Mouse (Mus musculus) retina, adult 2 months (tissue): ENCODE results near the gene Prkcg.

ENCODE experiments used
- DNase-seq: peaks from one replicate; pipeline ENCODE4 v3.0.0-alpha.2; 2012; ENCODE audit warnings: low read depth, low spot score

Prkcg gene

GRCm38 (mm10) chr7:3365547-3366279, 76.7 kb downstream of the Prkcg start:
- no peak for DNase-seq

- DNase-seq: no peak
Observed at GRCm38 (mm10) chr7:3366705-3367516, 77.9 kb downstream of the Prkcg start.

DNA sequence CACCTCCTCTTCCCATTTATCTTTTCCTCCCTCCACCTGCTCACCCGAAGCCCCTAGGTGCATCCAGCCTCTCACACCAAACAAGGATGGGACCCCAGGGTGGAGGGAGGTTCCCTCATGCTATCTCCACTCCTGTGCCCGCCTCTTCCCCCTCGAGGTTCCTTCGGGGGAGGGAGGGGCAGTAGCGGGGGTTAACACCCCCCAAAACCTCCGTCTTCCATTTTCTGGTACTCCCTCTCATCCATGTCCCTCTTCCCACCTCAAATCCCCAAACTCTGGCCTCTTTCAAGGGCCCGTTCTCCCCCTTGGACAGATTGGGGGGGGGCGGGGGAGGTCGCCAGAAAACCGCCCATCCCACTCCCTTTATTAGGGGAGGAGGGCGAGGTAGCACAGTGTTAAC, 78.6 kb downstream of the Prkcg start:
- DNase-seq: no peak

DNA sequence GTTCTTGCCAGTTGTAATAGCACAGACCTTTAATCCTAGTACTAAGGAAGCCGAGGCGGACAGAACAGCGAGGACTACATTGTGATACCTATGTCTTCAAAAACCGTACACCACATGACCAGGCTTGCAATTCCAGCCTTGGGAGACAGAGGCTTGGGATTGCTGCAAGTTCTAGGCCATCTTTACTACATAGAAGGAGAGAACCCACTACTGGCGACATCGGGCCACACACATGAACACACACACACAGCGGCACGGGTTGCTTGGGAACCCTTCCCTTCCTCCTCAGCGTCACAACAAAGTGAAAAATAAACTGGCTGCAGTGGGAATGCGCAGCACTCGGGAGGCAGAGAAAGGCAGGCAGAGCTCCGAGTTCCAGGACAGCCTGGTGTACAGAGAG, 79.3 kb downstream of the Prkcg start:
- no peak for DNase-seq

GRCm38 (mm10) chr7:3369189-3369588, 80.2 kb downstream of the Prkcg start:
- DNase-seq: no peak

DNA sequence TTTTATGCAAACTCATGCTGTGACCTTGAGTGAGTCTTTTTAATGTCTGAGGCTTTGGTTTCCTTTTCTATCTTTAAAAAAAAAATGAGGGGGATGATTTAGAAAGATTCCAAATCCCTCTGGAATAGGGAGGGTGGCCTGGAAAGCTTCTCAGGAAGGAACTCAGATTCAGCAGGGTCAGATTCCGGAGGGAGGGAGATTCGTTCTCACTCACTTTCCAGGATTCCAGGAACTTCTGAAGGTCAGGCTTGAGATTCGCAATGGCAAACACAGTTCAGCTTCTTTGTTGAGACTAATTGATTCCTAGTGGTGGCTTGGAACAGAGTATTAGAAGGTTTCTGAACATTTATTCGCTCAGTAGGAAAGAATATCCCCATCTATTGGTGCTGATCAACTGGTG, 81.4 kb downstream of the Prkcg start:
- DNase-seq: no peak

- no peak for DNase-seq
Observed at GRCm38 (mm10) chr7:3372376-3372775, 83.4 kb downstream of the Prkcg start.

- no peak for DNase-seq
Observed at GRCm38 (mm10) chr7:3373754-3374153, 84.8 kb downstream of the Prkcg start.

GRCm38 (mm10) chr7:3376831-3377230, 87.9 kb downstream of the Prkcg start:
- no peak for DNase-seq
